Mouse (Mus musculus): Measurements from ENCODE around the gene St3gal5. TPM values are rescaled to one million over a fixed set of nuclear protein-coding genes. Genes with fewer than 3 reads are reported as not detected.

Gene St3gal5
- polyA plus RNA-seq, 1 experiment, result 27.6 TPM

DNA sequence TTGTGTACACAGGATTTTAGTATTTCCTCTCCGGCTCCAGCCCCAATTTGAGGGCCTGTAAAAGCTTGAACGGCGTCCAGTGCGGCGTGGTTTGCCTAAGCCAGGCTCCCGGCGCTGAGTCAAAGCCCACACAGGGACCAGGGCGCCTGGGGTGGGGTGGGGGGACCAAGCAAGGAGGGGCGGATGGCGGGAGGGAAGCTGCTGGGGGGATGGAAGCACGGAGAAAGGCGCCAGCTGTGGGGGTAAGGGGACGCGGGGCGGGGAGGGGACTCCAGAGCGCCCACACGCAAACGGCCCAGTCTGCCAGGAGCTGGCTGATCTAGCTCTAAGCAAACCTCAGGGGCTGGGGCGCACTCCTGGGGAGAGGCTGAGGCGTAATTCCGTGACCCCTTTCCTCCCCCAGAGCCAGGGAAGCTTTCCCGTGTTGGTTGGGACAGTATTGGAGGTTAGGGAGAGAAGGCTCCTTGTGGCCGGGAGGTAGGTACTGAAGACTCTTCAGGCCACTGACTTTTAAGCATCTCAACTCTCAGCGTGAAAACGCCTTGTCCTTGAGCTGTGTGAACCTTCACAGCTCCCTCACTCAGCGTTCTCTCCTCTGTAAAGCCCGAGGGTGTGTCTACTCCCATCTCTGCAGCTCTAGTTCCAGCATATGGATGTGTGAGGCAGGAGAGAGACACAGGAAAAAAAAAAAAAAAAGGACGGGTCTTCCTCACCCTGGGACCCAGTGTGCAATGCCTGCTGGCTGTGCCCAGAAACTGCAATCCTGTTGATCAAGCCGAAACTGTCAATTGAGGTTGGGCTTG lies 91.9 kb downstream of the St3gal5 start:
- Histone ChIP-seq H3K27me3 (ENCODE audit: control insufficient read depth, insufficient read depth, insufficient read length) (no peaks in the 10 kb centered on the region), H3ac (ENCODE audit: control insufficient read depth, insufficient read length, low read depth) (peak overlapping the region; percentile 60), H3K36me3 (ENCODE audit: control insufficient read depth, insufficient read depth) (no peaks in the 10 kb centered on the region), H3K79me3 (ENCODE audit: low read depth) (no peaks in the 10 kb centered on the region), H3K4me3 (ENCODE audit: insufficient read depth, poor library complexity, severe bottlenecking) (no peak overlapping the region), H3K79me2 (ENCODE audit: control insufficient read depth, insufficient read depth) (no peaks in the 10 kb centered on the region)
- TF ChIP-seq FOSL1 (IDR thresholded peaks at IDR 0.05; ENCODE audit: insufficient read depth, low read length, poor library complexity, severe bottlenecking) (no peak), MYOG (IDR thresholded peaks at IDR 0.05; ENCODE audit: control insufficient read depth, extremely low read depth, insufficient read length) (no peak), CTCF (IDR thresholded peaks at IDR 0.05; ENCODE audit: control insufficient read depth, insufficient read depth, insufficient read length) (no peak), USF1 (IDR thresholded peaks at IDR 0.05; ENCODE audit: low read depth) (no peak), CEBPB (IDR thresholded peaks at IDR 0.05; ENCODE audit: low read depth) (no peak), MAX (IDR thresholded peaks at IDR 0.05) (no peak), MYOD1 (IDR thresholded peaks at IDR 0.05; ENCODE audit: control insufficient read depth, insufficient read length, low read depth) (no peak)

DNA sequence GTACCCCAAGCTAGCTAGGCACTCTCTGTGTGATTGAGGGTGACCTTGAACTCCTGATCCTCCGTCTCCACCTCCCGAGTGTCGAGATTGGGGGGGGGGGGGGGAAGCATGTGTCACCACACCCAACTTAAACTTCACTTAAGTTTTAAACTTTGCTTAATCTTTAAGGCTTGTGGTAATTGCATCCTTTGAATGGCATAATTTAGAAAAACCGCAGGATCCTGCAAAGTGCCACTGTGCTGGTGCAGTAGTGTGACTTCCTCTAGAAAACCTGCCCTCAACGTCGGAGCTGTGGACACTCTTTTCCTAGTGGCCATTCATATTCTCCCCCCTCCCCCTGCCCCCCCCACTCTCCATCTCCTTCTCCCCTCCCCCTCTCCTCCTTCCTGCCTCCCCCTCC lies 92.7 kb downstream of the St3gal5 start:
- H3K27me3 ChIP-seq (ENCODE audit: control insufficient read depth, insufficient read depth, insufficient read length), result no peaks in the 10 kb centered on the region
- H3K79me2 ChIP-seq (ENCODE audit: control insufficient read depth, insufficient read depth), result no peaks in the 10 kb centered on the region
- H3K79me3 ChIP-seq (ENCODE audit: low read depth), result no peaks in the 10 kb centered on the region
- H3K36me3 ChIP-seq (ENCODE audit: control insufficient read depth, insufficient read depth), result no peaks in the 10 kb centered on the region
- H3ac ChIP-seq (ENCODE audit: control insufficient read depth, insufficient read length, low read depth), result no peak overlapping the region
- TF ChIP-seq MAX (IDR thresholded peaks at IDR 0.05) (no peak), CEBPB (IDR thresholded peaks at IDR 0.05; ENCODE audit: low read depth) (no peak), MYOD1 (IDR thresholded peaks at IDR 0.05; ENCODE audit: control insufficient read depth, insufficient read length, low read depth) (no peak), CTCF (IDR thresholded peaks at IDR 0.05; ENCODE audit: control insufficient read depth, insufficient read depth, insufficient read length) (no peak), FOSL1 (IDR thresholded peaks at IDR 0.05; ENCODE audit: insufficient read depth, low read length, poor library complexity, severe bottlenecking) (no peak), USF1 (IDR thresholded peaks at IDR 0.05; ENCODE audit: low read depth) (no peak), MYOG (IDR thresholded peaks at IDR 0.05; ENCODE audit: control insufficient read depth, extremely low read depth, insufficient read length) (no peak)
- no peak overlapping the region for H3K4me3 ChIP-seq (ENCODE audit: insufficient read depth, poor library complexity, severe bottlenecking)

GRCm38 (mm10) chr6:72190577-72190976 lies 93.2 kb downstream of the St3gal5 start:
- no peak overlapping the region for H3K4me3 ChIP-seq (ENCODE audit: insufficient read depth, poor library complexity, severe bottlenecking)
- no peaks in the 10 kb centered on the region for H3K36me3 ChIP-seq (ENCODE audit: control insufficient read depth, insufficient read depth)
- no peaks in the 10 kb centered on the region for H3K27me3 ChIP-seq (ENCODE audit: control insufficient read depth, insufficient read depth, insufficient read length)
- H3K79me3 ChIP-seq (ENCODE audit: low read depth), result no peaks in the 10 kb centered on the region
- no peak overlapping the region for H3ac ChIP-seq (ENCODE audit: control insufficient read depth, insufficient read length, low read depth)
- TF ChIP-seq MYOG (IDR thresholded peaks at IDR 0.05; ENCODE audit: control insufficient read depth, extremely low read depth, insufficient read length) (no peak), USF1 (IDR thresholded peaks at IDR 0.05; ENCODE audit: low read depth) (no peak), MYOD1 (IDR thresholded peaks at IDR 0.05; ENCODE audit: control insufficient read depth, insufficient read length, low read depth) (no peak), FOSL1 (IDR thresholded peaks at IDR 0.05; ENCODE audit: insufficient read depth, low read length, poor library complexity, severe bottlenecking) (no peak), MAX (IDR thresholded peaks at IDR 0.05) (no peak), CTCF (IDR thresholded peaks at IDR 0.05; ENCODE audit: control insufficient read depth, insufficient read depth, insufficient read length) (no peak), CEBPB (IDR thresholded peaks at IDR 0.05; ENCODE audit: low read depth) (no peak)
- H3K79me2 ChIP-seq (ENCODE audit: control insufficient read depth, insufficient read depth), result no peaks in the 10 kb centered on the region

DNA sequence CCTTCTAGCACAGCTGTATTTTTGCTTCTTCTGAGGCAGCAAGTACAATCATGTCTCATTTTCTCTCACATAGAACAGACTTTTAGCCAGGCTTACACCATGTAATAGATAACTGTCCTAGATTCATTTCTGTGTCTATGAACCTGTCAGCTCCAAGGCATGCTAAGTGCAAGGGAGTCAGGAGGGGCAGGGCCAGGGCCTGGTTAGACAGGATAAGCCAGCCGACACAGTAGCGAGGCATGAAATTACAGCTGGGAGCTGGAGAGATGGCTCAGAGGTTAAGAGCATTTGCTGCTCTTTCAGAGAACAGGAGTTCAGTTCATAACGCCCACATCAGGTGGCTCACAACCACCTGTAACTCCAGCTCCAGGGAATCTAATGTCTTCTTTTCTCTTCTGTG lies 99.3 kb downstream of the St3gal5 start:
- TF ChIP-seq MAX (IDR thresholded peaks at IDR 0.05), result no peak
- TF ChIP-seq FOSL1 (IDR thresholded peaks at IDR 0.05; ENCODE audit: insufficient read depth, low read length, poor library complexity, severe bottlenecking), result no peak
- no peak for TF ChIP-seq CEBPB (IDR thresholded peaks at IDR 0.05; ENCODE audit: low read depth)
- TF ChIP-seq CTCF (IDR thresholded peaks at IDR 0.05; ENCODE audit: control insufficient read depth, insufficient read depth, insufficient read length), result no peak
- TF ChIP-seq USF1 (IDR thresholded peaks at IDR 0.05; ENCODE audit: low read depth), result no peak
- no peak for TF ChIP-seq MYOD1 (IDR thresholded peaks at IDR 0.05; ENCODE audit: control insufficient read depth, insufficient read length, low read depth)
- TF ChIP-seq MYOG (IDR thresholded peaks at IDR 0.05; ENCODE audit: control insufficient read depth, extremely low read depth, insufficient read length), result no peak
- Histone ChIP-seq H3K79me2 (ENCODE audit: control insufficient read depth, insufficient read depth) (no peaks in the 10 kb centered on the region), H3K27me3 (ENCODE audit: control insufficient read depth, insufficient read depth, insufficient read length) (no peaks in the 10 kb centered on the region), H3K79me3 (ENCODE audit: low read depth) (no peaks in the 10 kb centered on the region), H3K36me3 (ENCODE audit: control insufficient read depth, insufficient read depth) (no peaks in the 10 kb centered on the region), H3K4me3 (ENCODE audit: insufficient read depth, poor library complexity, severe bottlenecking) (no peak overlapping the region), H3ac (ENCODE audit: control insufficient read depth, insufficient read length, low read depth) (no peak overlapping the region)

- Histone ChIP-seq H3ac (ENCODE audit: control insufficient read depth, insufficient read length, low read depth) (no peak overlapping the region), H3K27me3 (ENCODE audit: control insufficient read depth, insufficient read depth, insufficient read length) (no peaks in the 10 kb centered on the region), H3K79me2 (ENCODE audit: control insufficient read depth, insufficient read depth) (no peaks in the 10 kb centered on the region), H3K4me3 (ENCODE audit: insufficient read depth, poor library complexity, severe bottlenecking) (no peak overlapping the region), H3K79me3 (ENCODE audit: low read depth) (no peaks in the 10 kb centered on the region), H3K36me3 (ENCODE audit: control insufficient read depth, insufficient read depth) (no peaks in the 10 kb centered on the region)
- no peak for TF ChIP-seq CEBPB (IDR thresholded peaks at IDR 0.05; ENCODE audit: low read depth)
- no peak for TF ChIP-seq CTCF (IDR thresholded peaks at IDR 0.05; ENCODE audit: control insufficient read depth, insufficient read depth, insufficient read length)
- no peak for TF ChIP-seq MYOD1 (IDR thresholded peaks at IDR 0.05; ENCODE audit: control insufficient read depth, insufficient read length, low read depth)
- no peak for TF ChIP-seq FOSL1 (IDR thresholded peaks at IDR 0.05; ENCODE audit: insufficient read depth, low read length, poor library complexity, severe bottlenecking)
- no peak for TF ChIP-seq USF1 (IDR thresholded peaks at IDR 0.05; ENCODE audit: low read depth)
- TF ChIP-seq MAX (IDR thresholded peaks at IDR 0.05), result no peak
- TF ChIP-seq MYOG (IDR thresholded peaks at IDR 0.05; ENCODE audit: control insufficient read depth, extremely low read depth, insufficient read length), result no peak
Observed at GRCm38 (mm10) chr6:72197515-72197914, 100.1 kb downstream of the St3gal5 start.
